Mouse (Mus musculus): ENCODE results near the gene Ube3b.

DNA sequence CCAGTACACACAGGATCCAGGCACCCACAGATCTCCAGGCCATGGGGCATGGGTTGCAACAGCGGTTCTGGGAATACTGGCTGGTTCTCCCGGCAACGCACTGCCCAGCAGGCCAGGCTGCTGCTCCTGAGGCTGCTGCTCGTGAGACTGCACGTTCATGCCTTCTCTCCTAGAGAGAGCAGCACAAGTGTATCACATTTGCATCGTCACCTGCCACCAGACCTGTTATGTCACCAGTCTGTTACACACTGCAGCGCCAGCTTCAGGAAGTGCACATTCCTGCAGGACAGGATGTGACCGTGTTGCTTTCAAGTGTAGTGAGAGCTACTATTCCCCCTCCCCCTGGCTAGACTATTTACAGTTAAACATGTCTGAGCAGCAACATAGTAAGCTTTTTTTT, 36.4 kb downstream of the Ube3b start:
- no peak for TF ChIP-seq CTCF (IDR thresholded peaks at IDR 0.05; ENCODE audit: low read depth)
- no peak for TF ChIP-seq EP300 (optimal IDR thresholded peaks at IDR 0.05)

Measured in stomach, postnatal 0 days (tissue).